Mouse (Mus musculus) hematopoietic stem cell, adult 5-6 weeks (primary cell): ENCODE results near the gene Wbp2. TPM values are rescaled to one million over a fixed set of nuclear protein-coding genes. Genes with fewer than 3 reads are reported as not detected.
"Not testable (repeated sequence)": the region's sequence is repeated elsewhere in the genome, so short reads cannot be mapped to it uniquely, and the experiment has no call there.

Experiments used
- ATAC-seq, 2 experiments: fragments of 125-278 bp in 1 of 2; replicated peaks in 1 of 2; 2 replicates each; pipeline ENCODE4 v1.8.0; 2016 to 2017; ENCODE audit warnings: inconsistent platforms in 2 of 2, mild to moderate bottlenecking in 2 of 2, moderate number of reproducible peaks in 2 of 2, low read depth in 1 of 2, moderate TSS enrichment in 1 of 2; ENCODE audit not compliant: low FRiP score in 2 of 2, poor library complexity in 2 of 2, severe bottlenecking in 2 of 2, insufficient read depth in 1 of 2, low TSS enrichment in 1 of 2
- total RNA-seq: library from RNA; stranded (forward); fragments of 172-1452, 232-1000 nt; gene quantifications from 2 replicates; pipeline ENCODE4 v1.2.3, GENCODE M21; 2017

Wbp2 gene
- total RNA-seq, result 38.6 and 44.8 TPM in 2 replicates

- peak; percentile 95 to 96 for ATAC-seq
Measured at GRCm38 (mm10) chr11:116086258-116087193, at the start of gene Wbp2. Gene Wbp2, minus strand, starts transcription at chr11:116086995.

GRCm38 (mm10) chr11:116134171-116134570 lies 47.4 kb upstream of the Wbp2 start:
- no peak for ATAC-seq

GRCm38 (mm10) chr11:116133497-116133896 lies 46.7 kb upstream of the Wbp2 start:
- no peak for ATAC-seq

- ATAC-seq, result no peak
Measured at GRCm38 (mm10) chr11:116132366-116133333, 45.9 kb upstream of the Wbp2 start.

GRCm38 (mm10) chr11:116131349-116132170 lies 44.8 kb upstream of the Wbp2 start:
- ATAC-seq, result no peak

GRCm38 (mm10) chr11:116130488-116131205 lies 43.9 kb upstream of the Wbp2 start, which contains the start of gene Trim65:
Gene Trim65, minus strand, starts transcription at chr11:116131128.
- ATAC-seq, result peak; percentile 63 to 69

- ATAC-seq, result peak; percentile 34 to 57; a peak in 3 of 4 replicates
Measured at GRCm38 (mm10) chr11:116129993-116130487, 43.2 kb upstream of the Wbp2 start.

GRCm38 (mm10) chr11:116129091-116129790 lies 42.4 kb upstream of the Wbp2 start:
- no peak for ATAC-seq

- no peak for ATAC-seq
Measured at GRCm38 (mm10) chr11:116127986-116128385, 41.2 kb upstream of the Wbp2 start.

- ATAC-seq, result no peak
Measured at GRCm38 (mm10) chr11:116127156-116127980, 40.6 kb upstream of the Wbp2 start, which contains the start of gene Trim47. Gene Trim47, minus strand, starts transcription at chr11:116127210.

- ATAC-seq, result no peak
Measured at GRCm38 (mm10) chr11:116126261-116126660, 39.5 kb upstream of the Wbp2 start.

GRCm38 (mm10) chr11:116121731-116122245 lies 35.0 kb upstream of the Wbp2 start:
- ATAC-seq, result not testable (repeated sequence)

GRCm38 (mm10) chr11:116117819-116118218 lies 31.0 kb upstream of the Wbp2 start:
- ATAC-seq, result no peak

- no peak for ATAC-seq
Measured at GRCm38 (mm10) chr11:116117241-116117640, 30.4 kb upstream of the Wbp2 start.
